Mouse (Mus musculus): ENCODE data around the gene Pmepa1.

Gene Pmepa1

GRCm38 (mm10) chr2:173255810-173256551, 20.4 kb downstream of the Pmepa1 start:
- in situ Hi-C loops (cut with MboI, MseI): no loop called here

GRCm38 (mm10) chr2:173253761-173254662, 22.3 kb downstream of the Pmepa1 start:
- in situ Hi-C loops (cut with MboI, MseI): no loop called here

GRCm38 (mm10) chr2:173251675-173252074, 24.7 kb downstream of the Pmepa1 start:
- in situ Hi-C loops (cut with MboI, MseI): no loop called here

- in situ Hi-C loops (cut with MboI, MseI): no loop called here
Measured at GRCm38 (mm10) chr2:173251133-173251532, 25.2 kb downstream of the Pmepa1 start.

GRCm38 (mm10) chr2:173250411-173250810, 25.9 kb downstream of the Pmepa1 start:
- in situ Hi-C loops (cut with MboI, MseI): no loop called here

- in situ Hi-C loops (cut with MboI, MseI): no loop called here
Measured at GRCm38 (mm10) chr2:173249965-173250364, 26.4 kb downstream of the Pmepa1 start.

- in situ Hi-C loops (cut with MboI, MseI): no loop called here
Measured at GRCm38 (mm10) chr2:173249386-173249785, 26.9 kb downstream of the Pmepa1 start.

- in situ Hi-C loops (cut with MboI, MseI): no loop called here
Measured at GRCm38 (mm10) chr2:173248822-173249221, 27.5 kb downstream of the Pmepa1 start.

GRCm38 (mm10) chr2:173247911-173248310, 28.4 kb downstream of the Pmepa1 start:
- in situ Hi-C loops (cut with MboI, MseI): no loop called here

- in situ Hi-C loops (cut with MboI, MseI): no loop called here
Measured at GRCm38 (mm10) chr2:173247197-173247596, 29.1 kb downstream of the Pmepa1 start.

GRCm38 (mm10) chr2:173246688-173247087, 29.6 kb downstream of the Pmepa1 start:
- in situ Hi-C loops (cut with MboI, MseI): no loop called here

GRCm38 (mm10) chr2:173245258-173245657, 31.1 kb downstream of the Pmepa1 start:
- in situ Hi-C loops (cut with MboI, MseI): no loop called here

GRCm38 (mm10) chr2:173244108-173244507, 32.2 kb downstream of the Pmepa1 start:
- in situ Hi-C loops (cut with MboI, MseI): no loop called here

GRCm38 (mm10) chr2:173243616-173244015, 32.7 kb downstream of the Pmepa1 start:
- in situ Hi-C loops (cut with MboI, MseI): no loop called here

- in situ Hi-C loops (cut with MboI, MseI): no loop called here
Measured at GRCm38 (mm10) chr2:173242874-173243273, 33.5 kb downstream of the Pmepa1 start.

- in situ Hi-C loops (cut with MboI, MseI): no loop called here
Measured at GRCm38 (mm10) chr2:173240738-173241137, 35.6 kb downstream of the Pmepa1 start.

- in situ Hi-C loops (cut with MboI, MseI): no loop called here
Measured at GRCm38 (mm10) chr2:173238522-173238921, 37.8 kb downstream of the Pmepa1 start.

GRCm38 (mm10) chr2:173235435-173236332, 40.6 kb downstream of the Pmepa1 start:
- in situ Hi-C loops (cut with MboI, MseI): no loop called here

- in situ Hi-C loops (cut with MboI, MseI): loop anchor here (5.0 kb wide), 1 partner anchor 40 kb away; no protein-coding TSS in a partner anchor
Measured at GRCm38 (mm10) chr2:173232766-173233099, 43.6 kb downstream of the Pmepa1 start.

- in situ Hi-C loops (cut with MboI, MseI): loop anchor here (5.0 kb wide), 1 partner anchor 40 kb away; no protein-coding TSS in a partner anchor
Measured at GRCm38 (mm10) chr2:173232065-173232765, 44.1 kb downstream of the Pmepa1 start.
